Mouse (Mus musculus): ENCODE measurements around the gene Elf4.

The Elf4 gene

DNA sequence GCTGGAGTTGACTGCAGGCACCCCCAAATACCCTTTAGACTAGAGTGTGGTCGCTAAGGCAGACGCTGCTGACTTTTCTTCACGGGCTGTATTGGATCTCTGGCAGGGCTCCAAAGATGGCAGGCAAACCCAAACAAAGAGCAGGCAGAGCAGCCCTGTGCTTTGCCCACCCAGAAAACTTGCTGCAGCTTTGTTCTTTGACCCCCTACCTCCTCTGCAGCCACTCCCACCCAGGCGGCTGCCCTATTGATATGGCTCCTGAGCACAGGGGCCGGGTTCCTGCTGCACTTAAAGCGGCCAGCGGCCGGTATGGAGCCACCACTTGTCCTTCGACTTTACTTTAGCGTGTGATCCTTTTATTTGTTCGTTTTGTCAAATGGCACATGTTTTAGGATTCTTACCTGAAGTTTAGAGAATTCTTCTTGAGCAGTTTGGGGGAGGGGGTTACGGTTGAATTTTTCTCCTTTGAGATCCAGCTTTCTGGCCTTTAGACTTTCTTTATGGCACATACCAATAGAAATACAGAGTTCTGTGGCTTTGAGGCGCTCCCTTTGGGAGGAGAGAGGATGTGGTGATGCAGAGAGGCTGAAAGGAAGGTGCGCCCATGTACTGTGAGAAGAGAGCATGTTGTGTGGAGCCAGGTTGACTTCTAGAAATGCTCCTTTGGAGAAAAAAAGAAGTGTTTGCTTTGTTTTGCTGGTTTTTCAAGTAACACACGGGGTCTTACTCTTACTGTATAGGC is 96.9 kb downstream of the Elf4 start:
- WGBS, result 64% methylated on average over 15 of the region's 15 CpGs

All from cerebral cortex, adult 2 months (tissue).